Mouse (Mus musculus): ENCODE data around the gene Nfkb1. TPM values are rescaled to one million over a fixed set of nuclear protein-coding genes. Genes with fewer than 3 reads are reported as not detected.

Gene Nfkb1
- total and polyA plus RNA-seq, 3 experiments, result 271 to 369 (median 346) TPM

- DNase-seq (ENCODE audit: extremely low read depth), result peak; percentile 39
- dilution Hi-C loops (cut with MboI; ENCODE audit: extremely low pct_ligation_motif_present, extremely low pct_unique_long_range_greater_than_20kb, low sequenced_read_pairs) (no loop called here), in situ Hi-C loops (cut with MboI; ENCODE audit: low pct_ligation_motif_present, low pct_unique_long_range_greater_than_20kb, low sequenced_read_pairs) (no loop called here)
- TF ChIP-seq SMC3 (IDR thresholded peaks at IDR 0.05; ENCODE audit: low read depth, low read length), result no peak
- TF ChIP-seq UBTF (IDR thresholded peaks at IDR 0.05; ENCODE audit: low read depth, low read length), result no peak
- TF ChIP-seq ZMIZ1 (IDR thresholded peaks at IDR 0.05; ENCODE audit: low read depth, low read length), result no peak
- no peak for TF ChIP-seq HCFC1 (IDR thresholded peaks at IDR 0.05; ENCODE audit: low read depth, low read length)
- no peak for TF ChIP-seq ETS1 (conservative IDR thresholded peaks at IDR 0.05; ENCODE audit: low read depth, low read length)
- TF ChIP-seq USF1 (IDR thresholded peaks at IDR 0.05; ENCODE audit: low read depth, low read length), result no peak
- no peak for TF ChIP-seq ZNF384 (IDR thresholded peaks at IDR 0.05; ENCODE audit: low read depth, low read length)
- no peak for TF ChIP-seq KAT2A (IDR thresholded peaks at IDR 0.05; ENCODE audit: insufficient replicate concordance, low read length)
- no peak for TF ChIP-seq BHLHE40 (IDR thresholded peaks at IDR 0.05; ENCODE audit: low read depth, low read length)
- no peak for TF ChIP-seq JUN (IDR thresholded peaks at IDR 0.05; ENCODE audit: insufficient read depth, low read depth, low read length)
- TF ChIP-seq RCOR1 (conservative IDR thresholded peaks at IDR 0.05; ENCODE audit: low read depth, low read length), result no peak
- TF ChIP-seq PAX5 (IDR thresholded peaks at IDR 0.05; ENCODE audit: low read length), result no peak
- TF ChIP-seq NELFE (IDR thresholded peaks at IDR 0.05; ENCODE audit: low read depth, low read length), result 0 out of 2 replicates have a peak, but pooled peaks have one; percentile 7
- no peak for TF ChIP-seq ZC3H11A (IDR thresholded peaks at IDR 0.05; ENCODE audit: low read depth, low read length)
- no peak for TF ChIP-seq JUND (conservative IDR thresholded peaks at IDR 0.05; ENCODE audit: low read depth, low read length)
- TF ChIP-seq POLR2AphosphoS2 (IDR thresholded peaks at IDR 0.05; ENCODE audit: low read depth, low read length), result no peak
- TF ChIP-seq RAD21 (IDR thresholded peaks at IDR 0.05; ENCODE audit: low read depth, low read length), result no peak
- TF ChIP-seq MAFK (IDR thresholded peaks at IDR 0.05; ENCODE audit: insufficient replicate concordance, low read length), result 0 out of 2 replicates have a peak, but pooled peaks have one; percentile 9
- no peak for TF ChIP-seq MAX (IDR thresholded peaks at IDR 0.05; ENCODE audit: low read length)
- 0 out of 2 replicates have a peak, but pooled peaks have one; percentile 25 for TF ChIP-seq MXI1 (IDR thresholded peaks at IDR 0.05; ENCODE audit: low read depth, low read length)
- TF ChIP-seq MAZ (IDR thresholded peaks at IDR 0.05; ENCODE audit: low read depth, low read length), result no peak
- no peak for TF ChIP-seq NRF1 (IDR thresholded peaks at IDR 0.05; ENCODE audit: low read depth, low read length)
- no peak for TF ChIP-seq MYC (IDR thresholded peaks at IDR 0.05; ENCODE audit: low read depth, low read length)
- TF ChIP-seq TBP (conservative IDR thresholded peaks at IDR 0.05; ENCODE audit: low read depth, low read length), result no peak
- TF ChIP-seq IRF4 (IDR thresholded peaks at IDR 0.05; ENCODE audit: low read depth, low read length), result no peak
- 0 out of 2 replicates have a peak, but pooled peaks have one; percentile 53 for TF ChIP-seq CHD1 (IDR thresholded peaks at IDR 0.05; ENCODE audit: low read depth, low read length)
- 0 out of 2 replicates have a peak, but pooled peaks have one; percentile 42 for TF ChIP-seq EP300 (IDR thresholded peaks at IDR 0.05; ENCODE audit: low read length)
- no peak for TF ChIP-seq TCF12 (IDR thresholded peaks at IDR 0.05; ENCODE audit: low read depth, low read length)
- no peak for TF ChIP-seq POLR2A (IDR thresholded peaks at IDR 0.05; ENCODE audit: low read depth, low read length)
- TF ChIP-seq CTCF (conservative IDR thresholded peaks at IDR 0.05 in 1 of 2, IDR thresholded peaks at IDR 0.05 in 1 of 2; ENCODE audit: low read depth in 2 of 2, low read length in 2 of 2), result no peak
- TF ChIP-seq GABPA (IDR thresholded peaks at IDR 0.05; ENCODE audit: insufficient replicate concordance, low read depth, low read length), result no peak
- TF ChIP-seq CHD2 (IDR thresholded peaks at IDR 0.05; ENCODE audit: low read length), result 0 out of 2 replicates have a peak, but pooled peaks have one; percentile 13
- TF ChIP-seq MEF2A (IDR thresholded peaks at IDR 0.05; ENCODE audit: borderline replicate concordance, low read depth, low read length), result no peak
- TF ChIP-seq ELF1 (IDR thresholded peaks at IDR 0.05; ENCODE audit: low read depth, low read length), result no peak
- TF ChIP-seq ZKSCAN1 (IDR thresholded peaks at IDR 0.05; ENCODE audit: borderline replicate concordance, low read depth, low read length), result no peak
- peak; percentile 67 for TF ChIP-seq SIN3A (IDR thresholded peaks at IDR 0.05; ENCODE audit: low read length)
- peak overlapping the region; percentile 1; the same call in 1 of the 2 replicates for H3K9ac ChIP-seq (ENCODE audit: insufficient read depth, low read depth)
- no peaks in the 10 kb centered on the region for H3K9me3 ChIP-seq (replicated peaks; ENCODE audit: low read length)
- H3K27me3 ChIP-seq (replicated peaks), result no peaks in the 10 kb centered on the region
- peaks cover 17 to 66% of the 10 kb centered on the region in 2 experiments for H3K4me1 ChIP-seq (ENCODE audit: control insufficient read depth in 1 of 2, insufficient read depth in 2 of 2)
- H3K36me3 ChIP-seq (replicated peaks in 1 of 2; ENCODE audit: control insufficient read depth in 1 of 2, insufficient read depth in 1 of 2, low read length in 1 of 2), result peaks cover 0 to 23% of the 10 kb centered on the region in 2 experiments
- H3K79me2 ChIP-seq (replicated peaks; ENCODE audit: control insufficient read depth, extremely low read depth, insufficient read depth, poor library complexity, severe bottlenecking), result peaks cover 74% of the 10 kb centered on the region
- peak overlapping the region in 2 of 3 experiments; percentile 74 to 84 for H3K4me3 ChIP-seq (replicated peaks in 1 of 3; ENCODE audit: low read depth in 2 of 3, low read length in 2 of 3, poor library complexity in 1 of 3)
- H3K4me2 ChIP-seq (ENCODE audit: insufficient read depth, low read depth, poor library complexity, severe bottlenecking), result peak overlapping the region; percentile 99; the same call in 1 of the 2 replicates
- H3K27ac ChIP-seq (ENCODE audit: insufficient read depth, low read depth), result no peak overlapping the region
These were observed 3.4 kb downstream of the Nfkb1 start for GRCm38 (mm10) chr3:135687965-135688364.

Data from CH12.LX (cell line).